Mouse (Mus musculus): Measurements from ENCODE around the gene Vrk2.

DNA sequence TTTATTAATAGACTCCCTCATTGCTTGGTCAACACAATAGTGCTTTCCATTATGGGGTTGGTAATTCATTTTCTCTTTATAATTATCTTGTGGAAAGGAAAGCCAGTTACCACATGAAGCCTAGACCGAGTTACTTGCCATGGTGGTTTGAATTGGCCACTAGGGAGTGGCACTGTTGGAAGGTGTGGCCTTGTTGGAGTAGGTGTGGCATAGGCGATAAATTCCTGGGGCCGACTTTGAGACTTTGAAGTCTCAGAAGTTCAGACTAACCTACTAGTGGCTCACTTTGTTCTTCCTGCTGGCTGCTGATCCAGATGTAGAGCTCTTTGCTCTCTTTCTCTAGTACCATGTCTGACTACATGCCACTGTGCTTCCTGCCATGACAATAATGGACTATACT is 144.0 kb downstream of the Vrk2 start:
- no peak for TF ChIP-seq CTCF (IDR thresholded peaks at IDR 0.05)
- no peak for TF ChIP-seq EP300 (IDR thresholded peaks at IDR 0.05)

Measured in lung, postnatal 0 days (tissue).